Mouse (Mus musculus): ENCODE results near the gene Mis18a.

Mis18a gene

DNA sequence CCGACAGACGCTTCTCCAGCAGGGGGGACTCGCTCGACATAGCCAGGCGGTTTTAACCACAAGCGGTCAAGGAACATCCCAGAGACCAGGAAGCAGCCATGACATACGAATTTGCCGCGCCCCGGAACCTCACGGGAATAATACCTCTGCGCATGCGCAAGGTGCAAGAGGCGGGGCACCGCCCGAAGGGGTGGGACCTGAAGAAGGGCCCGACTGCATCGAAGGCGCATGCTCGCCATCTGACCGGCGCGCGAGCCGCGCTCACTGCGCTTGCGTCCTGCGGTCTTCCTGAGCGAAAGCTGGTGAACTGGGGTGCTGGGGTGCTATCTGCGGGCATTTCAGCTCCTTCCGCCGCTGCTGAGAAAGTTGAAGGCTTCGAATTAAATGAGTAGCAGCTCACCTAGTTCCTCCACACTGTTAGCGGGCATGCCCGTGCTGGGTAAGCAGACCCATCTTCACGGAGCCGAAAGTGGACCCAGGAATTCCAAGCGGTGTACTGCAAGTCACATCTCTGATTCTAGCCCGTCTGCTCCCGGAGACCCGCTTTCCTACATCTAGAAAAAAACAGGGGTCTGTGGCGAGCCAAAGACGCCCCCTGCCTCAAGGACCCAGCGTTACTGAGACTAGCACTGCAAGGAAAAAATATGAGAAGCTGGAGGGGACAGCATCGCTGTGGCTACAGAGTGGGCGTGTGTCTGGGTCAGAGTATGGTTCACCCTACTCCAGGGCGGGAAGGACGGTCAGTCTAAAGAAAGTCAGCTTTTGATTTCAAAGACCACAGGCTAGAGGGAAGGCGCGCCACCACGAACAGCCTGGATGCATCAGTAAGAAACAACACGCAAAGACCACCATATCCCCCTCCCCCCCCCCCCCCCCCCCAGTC is at the start of gene Mis18a:
Mis18a (minus strand) TSS at position 172 of the 883 bp plus-strand sequence.
- peak; percentile 98 for DNase-seq (ENCODE audit: low read depth)

DNA sequence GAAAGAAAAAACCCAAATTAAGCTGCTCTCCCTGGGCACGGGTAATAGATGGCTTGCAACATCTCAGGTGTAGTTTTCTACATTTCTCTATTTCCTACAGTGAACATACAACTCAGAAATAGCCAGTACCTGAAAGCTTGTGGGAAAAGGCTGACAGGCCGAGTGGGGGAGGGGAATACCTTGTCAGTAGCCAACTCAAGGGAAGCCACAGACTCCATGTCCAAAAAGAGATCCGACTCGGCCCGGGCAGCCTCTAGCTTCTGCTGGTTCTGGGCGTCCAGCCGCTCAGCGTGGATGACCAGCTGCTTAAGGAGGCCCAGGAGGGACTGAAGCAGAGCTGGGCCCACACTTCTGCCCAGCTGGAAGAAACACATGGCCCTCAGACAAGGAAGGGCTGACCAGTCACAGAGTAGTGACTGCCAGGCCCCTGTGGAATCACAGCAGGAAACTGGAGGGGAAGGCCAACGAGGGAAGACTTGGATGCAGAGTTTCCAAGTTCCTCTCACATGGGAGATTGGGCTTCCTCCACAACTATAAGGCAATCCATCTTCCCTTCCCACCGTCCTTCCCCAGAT is 48.8 kb upstream of the Mis18a start:
- DNase-seq (ENCODE audit: low read depth): no peak

DNA sequence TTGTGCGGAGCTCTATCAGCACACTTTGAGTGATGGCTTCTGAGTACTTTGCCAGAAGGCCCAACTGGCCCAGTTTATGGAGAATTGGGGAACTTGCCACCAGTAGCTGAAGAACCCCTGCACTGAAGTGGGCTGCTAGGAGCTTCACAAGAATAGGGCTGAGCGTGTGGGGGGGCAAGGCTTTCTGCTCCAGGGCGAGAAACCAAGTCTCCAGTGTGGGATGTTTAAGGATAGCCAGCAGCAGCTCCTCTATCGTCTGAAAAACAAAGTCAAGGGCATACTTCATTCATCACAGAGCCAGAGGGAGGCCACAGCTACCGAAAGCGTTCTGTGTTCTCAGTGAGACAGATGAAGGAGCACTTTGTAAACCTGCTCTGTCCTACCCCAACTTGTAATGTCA is 47.4 kb upstream of the Mis18a start:
- DNase-seq (ENCODE audit: low read depth): no peak

DNA sequence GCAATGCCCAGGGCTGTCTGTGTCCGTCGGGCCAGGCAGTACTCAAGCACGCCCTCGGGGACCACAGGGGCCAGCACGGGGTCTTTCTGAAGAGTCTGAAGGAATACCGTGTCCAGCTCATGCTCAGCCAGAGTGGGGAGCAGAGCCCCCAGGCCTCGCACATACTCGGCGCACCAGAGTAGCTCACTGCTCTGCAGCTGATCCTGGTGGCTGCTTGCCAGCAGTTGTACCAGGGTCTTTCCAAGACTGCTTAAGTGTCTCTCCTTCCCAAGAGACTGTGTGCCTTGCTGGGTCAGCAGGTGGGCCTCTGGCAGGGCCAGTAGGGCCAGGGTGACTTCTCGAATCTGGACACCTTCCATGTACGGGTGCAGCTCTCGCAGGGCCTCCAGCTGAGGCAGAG is 47.0 kb upstream of the Mis18a start:
- no peak for DNase-seq (ENCODE audit: low read depth)

DNA sequence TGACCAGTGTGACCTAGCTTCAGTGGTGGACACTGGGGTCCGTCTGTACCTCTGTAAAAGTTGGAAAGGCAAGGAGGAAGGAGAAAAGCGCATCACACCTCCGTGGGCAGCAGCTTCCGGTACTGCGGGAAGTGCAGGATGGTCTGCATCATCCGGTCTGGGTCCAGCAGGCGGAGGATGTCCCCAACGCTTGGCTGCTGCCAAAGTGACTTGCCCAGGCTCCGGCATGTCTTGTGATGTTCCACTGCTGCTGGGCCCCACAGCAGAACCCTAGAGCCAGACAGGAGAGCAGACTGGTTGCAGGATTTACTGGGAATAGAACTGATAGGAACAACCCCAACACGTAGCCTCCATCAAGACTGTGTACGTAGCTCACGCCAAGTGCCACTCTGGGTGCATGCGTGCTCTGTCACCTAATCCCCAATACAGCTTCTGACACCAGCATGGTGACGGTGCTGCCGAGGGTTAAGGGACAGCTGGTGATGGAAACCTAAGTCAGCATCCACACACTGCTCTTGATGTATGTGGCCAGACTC is 39.8 kb upstream of the Mis18a start:
- no peak for DNase-seq (ENCODE audit: low read depth)

DNA sequence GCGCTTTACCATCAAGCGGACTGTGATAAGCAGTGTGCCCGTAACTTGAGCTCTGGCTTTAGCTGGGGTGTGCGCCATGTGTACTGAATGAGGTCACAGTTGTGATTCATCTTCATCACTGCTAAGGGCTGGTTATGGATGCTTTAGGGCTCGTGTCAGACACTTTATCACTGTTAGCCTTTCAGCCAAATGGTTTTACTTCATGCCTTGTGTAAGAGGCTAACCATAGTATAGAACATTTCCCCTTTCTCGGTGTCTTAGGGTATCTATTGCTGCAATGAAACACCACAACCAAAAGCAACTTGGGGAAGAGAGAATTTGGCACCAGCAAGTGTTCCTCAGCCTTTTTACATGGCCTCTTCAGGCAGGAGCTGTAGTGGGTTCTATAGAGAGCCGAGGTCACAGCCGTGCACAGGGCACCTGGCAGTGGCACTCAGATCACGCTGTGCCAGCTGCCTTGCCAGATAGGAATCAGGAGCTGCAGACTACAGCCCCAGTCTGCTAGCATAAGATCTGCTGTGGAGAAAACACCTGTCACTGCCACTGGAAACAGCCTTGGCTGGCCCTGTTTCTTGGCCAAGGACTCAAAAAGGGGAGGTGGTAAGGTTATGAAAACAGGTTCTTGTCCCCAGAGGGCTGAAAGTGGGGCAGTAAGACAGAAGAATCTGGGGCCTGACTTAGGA is 38.1 kb upstream of the Mis18a start:
- DNase-seq (ENCODE audit: low read depth): no peak

DNA sequence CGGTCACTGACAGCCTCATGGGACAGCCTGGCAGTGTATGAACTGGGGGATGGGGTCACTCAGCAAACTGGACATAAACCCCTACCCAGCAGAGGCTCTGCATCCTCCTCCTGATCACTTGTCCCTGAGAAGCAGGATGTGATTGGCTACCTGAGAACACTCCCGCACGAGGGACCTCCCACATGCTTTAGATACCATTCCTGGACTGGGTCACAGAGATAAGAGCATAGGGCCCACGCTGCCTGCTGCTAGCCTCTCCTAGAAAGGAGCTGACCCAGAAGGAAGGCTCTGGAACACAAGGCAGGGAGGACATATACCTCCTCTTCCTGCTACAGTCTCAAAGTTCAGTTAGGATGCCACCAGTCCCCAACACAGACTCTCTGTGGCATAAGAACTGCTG is 33.3 kb upstream of the Mis18a start:
- no peak for DNase-seq (ENCODE audit: low read depth)

DNA sequence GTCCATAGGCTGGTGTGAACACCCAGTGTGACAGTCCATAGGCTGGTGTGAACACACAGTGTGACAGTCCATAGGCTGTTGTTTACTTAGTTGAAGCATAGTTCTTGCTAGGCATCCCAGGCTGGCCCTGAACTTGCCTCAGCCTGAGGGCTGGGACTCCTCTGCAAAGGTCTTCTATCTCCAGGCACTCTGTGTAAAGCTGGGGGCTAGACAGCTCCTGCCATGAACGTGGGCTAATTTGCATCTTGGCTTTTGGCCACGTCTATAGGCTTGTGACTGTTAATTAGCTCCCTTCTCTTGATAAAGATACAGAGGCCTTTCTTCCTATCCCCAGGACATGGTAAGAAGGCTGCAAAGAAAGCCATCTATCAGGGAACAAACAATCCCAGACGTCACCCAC is 32.1 kb upstream of the Mis18a start:
- DNase-seq (ENCODE audit: low read depth): no peak

DNA sequence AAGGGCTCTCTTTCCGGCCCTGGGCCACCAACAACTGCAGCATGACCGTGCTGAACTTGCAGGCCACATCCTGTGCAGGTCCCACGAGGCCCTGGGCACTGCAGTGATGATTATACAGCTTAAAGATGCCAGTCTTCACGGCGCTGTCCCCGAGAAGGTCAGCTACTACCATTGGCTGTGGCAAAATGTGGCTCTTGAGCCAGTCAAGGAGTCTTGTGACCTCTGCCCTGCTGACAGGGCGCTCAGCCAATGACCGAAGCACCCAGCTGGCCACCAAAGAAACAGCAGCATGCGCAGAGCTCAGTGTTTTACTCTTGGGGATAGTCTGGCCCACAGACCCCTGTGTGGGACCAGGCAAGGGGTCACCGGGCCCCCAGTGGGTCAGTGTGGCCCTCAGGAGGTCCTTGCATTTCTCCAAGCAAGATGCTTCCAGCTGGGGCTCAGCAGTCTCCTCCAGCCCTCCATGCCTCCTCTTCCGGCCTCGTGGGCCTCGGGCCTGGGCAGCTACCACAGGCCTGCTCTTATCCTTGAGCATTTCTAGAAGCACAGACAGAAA is 26.3 kb upstream of the Mis18a start:
- DNase-seq (ENCODE audit: low read depth): no peak

DNA sequence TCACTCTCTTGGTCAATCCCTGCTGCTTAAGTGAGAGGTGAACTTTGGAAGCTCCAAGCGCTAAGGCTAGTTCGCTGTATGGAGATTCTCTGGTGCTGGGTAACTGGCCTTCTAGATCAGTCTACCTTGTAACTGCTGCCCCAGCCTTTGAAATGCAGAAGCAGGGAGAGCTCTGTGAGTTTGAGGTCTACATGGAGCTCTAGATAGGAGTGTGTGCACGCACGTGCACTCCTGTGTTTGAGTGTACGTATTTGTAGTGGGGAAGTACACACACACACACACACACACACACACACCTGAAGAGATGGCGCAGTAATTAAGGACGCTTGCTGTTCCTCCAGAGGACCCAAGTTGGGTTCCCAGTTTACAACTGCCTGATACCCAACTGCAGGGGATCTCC is 21.0 kb upstream of the Mis18a start:
- DNase-seq (ENCODE audit: low read depth): no peak

DNA sequence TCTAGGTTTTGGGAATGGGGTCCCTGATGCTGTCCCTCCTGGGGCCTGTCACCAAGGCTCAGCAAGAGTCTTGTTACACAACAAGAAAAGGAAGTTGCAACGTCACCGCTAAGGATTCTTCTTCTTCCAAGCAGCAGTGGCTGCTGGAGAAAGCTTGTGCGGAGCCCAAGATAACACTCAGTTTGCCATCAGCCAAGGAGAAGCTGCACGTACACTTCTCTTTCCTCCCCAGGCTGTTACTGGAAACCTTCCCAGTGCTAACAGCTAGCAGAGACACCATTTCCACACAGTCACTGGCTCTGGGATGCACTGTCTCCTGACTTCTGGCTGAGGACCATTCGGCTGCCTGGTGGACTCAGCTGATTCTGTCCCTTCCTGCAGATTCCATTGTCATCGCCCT is 19.9 kb upstream of the Mis18a start:
- DNase-seq (ENCODE audit: low read depth): no peak

DNA sequence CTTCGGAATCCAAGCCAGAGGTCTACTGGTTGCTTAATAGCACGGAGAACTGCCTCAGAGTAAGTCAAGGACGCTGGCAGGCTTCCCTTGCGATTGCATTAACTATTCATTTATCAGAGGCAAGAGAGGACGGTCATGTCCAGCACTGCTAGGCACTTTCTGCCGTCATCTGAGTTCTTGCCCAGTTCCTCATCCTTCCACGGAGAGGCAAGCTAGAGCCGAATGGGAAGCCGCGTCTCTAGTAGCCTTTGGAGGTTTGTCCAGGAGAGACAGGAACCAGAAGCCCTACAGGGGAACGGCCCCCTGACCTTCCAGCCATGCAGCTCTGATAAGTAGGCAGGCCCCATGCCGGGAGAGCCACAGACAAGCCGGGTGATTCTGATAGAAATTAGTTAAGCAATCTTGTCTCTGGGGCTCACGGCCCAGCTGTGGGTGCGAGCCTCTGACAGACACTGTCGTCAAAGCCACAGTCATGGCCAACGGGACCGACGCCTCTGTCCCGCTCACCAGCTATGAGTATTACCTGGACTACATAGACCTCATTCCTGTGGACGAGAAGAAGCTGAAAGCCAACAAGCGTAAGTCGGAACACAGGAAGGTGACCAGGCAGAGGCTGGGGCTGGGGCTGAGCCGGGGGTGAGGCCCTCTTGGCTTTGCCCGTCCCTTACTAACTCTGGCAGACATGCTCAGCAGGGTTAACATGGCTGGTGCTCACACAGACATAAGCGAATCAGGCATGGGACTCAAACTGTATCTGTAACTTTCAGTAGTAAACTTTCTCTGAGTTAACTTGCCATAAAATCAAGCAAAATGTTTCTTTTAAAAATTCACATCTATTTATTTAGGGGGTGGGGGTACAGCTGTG is 11.1 kb upstream of the Mis18a start, which contains the start of gene Mrap:
Mrap (plus strand) TSS at position 116 of the 865 bp plus-strand sequence.
- no peak for DNase-seq (ENCODE audit: low read depth)

DNA sequence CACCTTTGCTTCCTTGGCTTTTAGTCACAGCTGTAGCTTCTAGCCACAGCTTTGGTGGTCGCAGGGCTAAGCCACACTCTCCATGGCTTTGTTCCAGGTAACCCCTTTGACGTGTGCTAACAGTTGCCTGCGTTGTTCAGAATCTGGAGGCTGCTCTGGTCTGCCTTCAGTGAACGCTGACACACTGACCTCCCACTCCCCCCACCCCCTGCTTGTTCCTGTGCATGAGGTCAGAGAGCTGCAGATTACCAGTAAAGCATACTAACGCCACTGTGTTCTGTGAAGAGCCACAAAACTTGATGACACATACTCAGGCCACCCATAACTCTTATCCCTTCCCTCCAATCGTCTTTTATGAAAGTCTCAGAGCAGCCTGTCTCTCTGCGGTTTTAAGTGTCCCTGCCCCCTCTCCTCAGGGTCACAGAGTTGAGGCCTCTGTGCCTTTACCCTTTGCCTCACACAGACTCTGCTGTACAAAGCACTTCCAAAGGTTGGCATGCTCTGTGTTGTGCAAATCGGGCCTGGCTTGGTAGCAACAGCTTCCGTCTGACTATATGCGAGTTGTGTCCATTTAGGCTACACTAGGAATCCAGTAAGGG is 9.6 kb upstream of the Mis18a start:
- DNase-seq (ENCODE audit: low read depth): no peak

DNA sequence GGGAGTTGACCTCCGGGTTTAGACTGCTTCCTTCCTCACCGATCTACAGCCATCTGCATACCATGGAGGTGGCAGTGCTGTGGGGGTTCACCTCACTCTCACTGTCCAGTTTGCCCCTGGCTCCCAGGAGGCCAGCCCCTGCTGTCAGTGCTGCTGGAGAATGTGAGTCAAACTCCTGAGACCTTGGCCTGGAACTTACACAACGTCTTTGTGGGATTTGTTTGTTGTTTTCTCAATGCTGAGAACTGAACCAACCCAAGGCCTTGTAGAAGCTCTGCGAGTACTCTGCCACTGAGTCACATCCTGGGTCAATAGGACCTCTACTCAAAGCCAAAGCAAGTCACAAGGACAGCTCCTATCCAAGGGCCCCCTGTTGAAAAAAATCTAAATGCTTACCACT is 8.4 kb upstream of the Mis18a start:
- no peak for DNase-seq (ENCODE audit: low read depth)

DNA sequence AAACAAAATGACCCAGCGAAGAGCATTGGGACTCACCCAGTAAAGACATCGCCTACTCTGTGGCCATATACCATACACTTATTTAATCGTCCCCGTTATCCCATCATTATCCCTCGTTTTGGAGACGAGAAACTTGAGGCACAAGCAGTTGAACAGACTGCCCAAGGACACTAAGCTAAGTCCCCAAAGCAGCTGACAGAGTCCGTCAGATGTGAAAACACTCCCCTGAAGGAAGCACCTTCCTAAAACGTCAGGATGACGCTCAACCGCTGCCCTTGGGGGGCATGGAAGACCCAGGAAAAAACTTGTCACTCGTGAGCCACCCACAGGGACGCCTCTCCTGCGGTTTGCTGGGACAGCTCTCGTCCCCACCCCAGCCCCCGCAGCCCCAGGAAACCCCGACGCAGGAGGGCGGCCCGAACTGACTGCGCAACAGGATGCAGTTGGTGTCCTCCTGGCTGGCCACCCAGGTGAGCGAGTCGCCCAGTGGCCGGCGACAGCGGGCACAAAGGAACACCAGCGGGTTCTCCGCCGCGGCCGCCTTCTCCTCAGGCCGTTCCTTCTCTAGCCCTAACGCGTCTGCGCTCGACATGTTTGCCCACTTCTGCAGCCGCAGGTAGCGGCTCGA is 490 bp downstream of the Mis18a start:
- DNase-seq (ENCODE audit: low read depth): peak; percentile 81

DNA sequence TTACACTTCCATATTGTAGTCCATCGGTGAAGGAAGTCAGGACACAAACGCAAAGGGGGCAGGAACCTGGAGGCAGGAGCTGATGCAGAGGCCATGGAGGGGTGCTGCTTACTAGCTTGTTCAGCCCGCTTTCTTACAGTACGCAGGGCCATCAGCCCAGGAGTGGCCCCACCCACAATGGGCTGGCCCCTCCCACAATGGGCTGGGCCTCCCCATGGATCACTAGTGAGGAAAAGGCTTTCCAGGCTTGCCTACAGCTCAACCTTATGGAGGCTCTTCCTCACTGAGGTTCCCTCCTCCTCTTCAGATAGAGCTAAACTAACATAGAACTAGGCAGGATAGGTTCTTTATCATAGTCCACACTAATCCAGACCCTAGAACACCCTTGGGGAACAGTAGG is 3.2 kb downstream of the Mis18a start:
- no peak for DNase-seq (ENCODE audit: low read depth)

DNA sequence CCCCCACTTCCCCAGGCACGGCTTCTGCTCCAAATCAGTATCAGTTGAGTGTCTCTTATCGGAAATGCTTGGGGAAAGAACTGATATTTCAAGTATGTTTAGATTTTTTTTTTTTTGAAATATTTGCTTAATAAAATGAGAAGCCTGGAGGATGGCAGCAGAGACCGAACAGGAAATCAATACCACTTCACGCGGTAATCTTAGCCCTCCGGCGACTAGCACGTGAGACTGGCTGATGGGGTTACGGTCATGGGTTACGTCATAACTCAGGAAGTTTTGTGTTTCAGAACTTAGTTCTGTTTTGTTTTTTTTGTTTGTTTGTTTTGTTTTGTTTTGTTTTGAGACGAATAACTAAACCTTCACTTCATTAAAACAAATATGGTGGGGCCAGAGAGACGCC is 16.9 kb downstream of the Mis18a start:
- DNase-seq (ENCODE audit: low read depth): no peak

DNA sequence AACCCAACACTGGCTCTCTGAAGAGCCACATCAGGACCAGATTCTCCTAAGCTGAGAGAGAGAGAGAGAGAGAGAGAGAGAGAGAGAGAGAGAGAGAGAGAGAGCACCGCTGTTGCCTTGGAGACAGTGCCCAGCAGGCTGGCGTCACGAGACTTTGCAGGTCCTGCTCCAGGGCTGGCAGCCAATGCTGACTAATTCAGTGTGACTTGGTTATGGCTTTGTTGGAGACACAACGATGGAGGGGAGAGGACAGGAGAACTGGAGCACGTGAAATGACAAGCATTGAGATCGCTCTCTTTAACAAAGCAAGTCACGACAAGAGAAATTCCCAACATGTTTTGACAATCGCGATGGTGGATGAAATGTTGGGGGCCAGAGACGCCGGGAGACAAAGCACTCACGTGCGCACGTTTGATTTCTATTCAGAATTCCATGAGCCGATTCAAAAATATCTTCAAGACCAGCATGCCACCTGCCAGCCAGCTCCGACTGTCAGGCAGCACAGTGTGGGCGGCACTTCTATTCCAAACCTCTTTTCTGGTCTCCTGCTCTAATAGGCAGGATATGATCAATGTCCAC is 17.4 kb downstream of the Mis18a start:
- DNase-seq (ENCODE audit: low read depth): no peak

DNA sequence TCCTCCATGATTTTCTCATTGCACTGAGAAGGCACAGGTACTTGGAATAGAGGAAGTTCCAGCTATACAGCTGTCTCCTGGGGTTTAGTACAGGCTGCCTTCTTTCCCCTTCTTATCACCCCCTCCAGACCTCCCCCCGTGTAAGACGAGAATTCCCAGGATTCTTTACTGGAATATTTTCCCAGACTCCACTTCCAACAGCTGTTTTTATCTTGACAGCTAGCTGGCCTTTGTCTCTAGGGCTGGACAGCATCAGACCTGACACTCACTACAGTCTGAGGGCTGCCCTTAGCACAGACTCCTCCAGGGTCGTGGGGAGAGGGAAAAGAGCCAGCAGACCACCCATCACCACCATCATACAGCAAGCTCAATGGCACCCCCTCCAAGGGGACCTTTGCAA is 20.9 kb downstream of the Mis18a start:
- no peak for DNase-seq (ENCODE audit: low read depth)

DNA sequence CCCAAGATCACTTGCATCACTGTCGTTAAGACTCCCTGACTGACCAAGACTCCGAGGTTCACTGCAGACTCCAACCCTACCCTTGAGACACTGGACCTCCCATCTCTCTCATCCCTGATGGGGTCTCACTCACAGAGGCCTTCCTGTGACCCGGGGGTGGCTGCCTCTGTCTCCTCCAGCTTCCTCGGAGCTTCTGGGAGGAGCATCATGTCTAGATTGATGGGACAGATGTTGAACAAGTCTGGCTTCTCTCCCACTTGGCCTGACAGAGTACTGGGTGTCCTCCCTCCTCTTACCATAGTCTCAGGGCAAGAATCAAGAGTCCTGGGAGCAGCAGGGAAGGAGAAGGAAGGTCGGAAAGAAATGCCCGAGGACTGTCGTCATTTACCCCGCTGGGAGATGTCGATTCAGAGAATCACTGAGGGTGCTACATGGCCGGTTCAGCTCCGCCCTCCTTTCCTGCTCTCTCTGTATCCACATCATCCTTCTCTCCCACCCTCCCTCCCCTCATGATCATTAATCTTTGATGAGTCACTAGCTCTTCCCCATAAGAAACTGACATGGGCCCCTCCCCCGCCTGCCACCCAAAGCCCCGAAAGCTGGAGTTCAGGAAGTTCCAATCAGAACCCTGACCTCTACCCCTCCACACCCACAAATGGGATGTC is 22.9 kb downstream of the Mis18a start:
- DNase-seq (ENCODE audit: low read depth): no peak
